Mouse (Mus musculus) neural tube, embryonic 10.5 days (tissue): Measurements from ENCODE around the gene Vmn1r15.

Source experiments
- DNase-seq: peaks from one replicate; pipeline ENCODE4 v3.0.0-alpha.2; 2017; ENCODE audit warnings: low spot score; ENCODE audit errors: extremely low spot score

The Vmn1r15 gene

GRCm38 (mm10) chr6:57257652-57258051 lies at the start of gene Vmn1r15:
Gene Vmn1r15, plus strand, starts transcription at chr6:57257952.
- no peak for DNase-seq

DNA sequence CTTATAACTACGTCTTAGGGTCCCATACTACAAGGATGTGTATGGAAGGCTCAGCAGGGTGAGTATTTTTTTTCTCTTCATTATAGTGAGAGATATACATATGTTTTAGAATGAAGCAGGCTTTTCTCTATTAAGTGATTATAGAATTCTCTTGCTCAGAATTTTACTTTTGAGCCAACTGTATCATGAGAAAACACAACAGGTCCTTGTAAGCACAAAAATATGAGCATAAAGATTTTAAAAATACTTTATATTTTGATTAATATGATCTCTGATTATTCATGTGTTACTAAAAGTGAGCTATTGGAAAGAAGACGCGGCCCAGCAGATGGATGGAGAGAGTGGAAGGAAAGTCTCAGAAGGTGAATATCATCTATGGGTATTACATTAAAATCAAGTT lies 26.4 kb upstream of the Vmn1r15 start, which contains the start of gene Vmn1r14:
Gene Vmn1r14 (plus strand): TSS at position 301 of the 400 bp plus-strand sequence.
- DNase-seq = no peak

DNA sequence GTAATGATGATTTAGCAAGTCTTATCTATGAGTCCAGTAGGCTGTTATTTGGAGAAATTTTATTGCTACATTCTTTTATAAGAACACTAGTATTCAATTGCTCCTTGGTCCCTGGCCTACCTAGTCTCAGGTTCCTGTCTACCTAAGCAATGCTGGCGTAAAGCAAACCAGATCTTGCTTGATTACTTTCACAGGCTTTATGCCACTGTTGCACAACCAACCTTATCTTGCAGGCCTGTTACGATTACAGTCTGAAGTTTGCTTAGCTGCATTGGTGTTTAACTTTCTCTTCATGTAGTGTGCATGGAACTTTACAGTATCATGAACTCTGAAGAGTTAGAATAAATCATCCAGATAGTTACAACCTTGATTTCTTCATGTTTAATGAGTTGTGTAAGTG lies 3.2 kb downstream of the Vmn1r15 start:
- no peak for DNase-seq

GRCm38 (mm10) chr6:57271881-57272280 lies 14.1 kb downstream of the Vmn1r15 start:
- DNase-seq = no peak

- DNase-seq = no peak
Measured at GRCm38 (mm10) chr6:57272517-57272916, 14.8 kb downstream of the Vmn1r15 start.

GRCm38 (mm10) chr6:57278952-57279351 lies 21.2 kb downstream of the Vmn1r15 start:
- DNase-seq = no peak
